Mouse (Mus musculus) intestine, embryonic 15.5 days (tissue): ENCODE data around the gene 4930590J08Rik. TPM values are rescaled to one million over a fixed set of nuclear protein-coding genes. Genes with fewer than 3 reads are reported as not detected.
A peak's percentile ranks its signal among the peaks of the same experiment; 100 is the strongest.
"Not testable (repeated sequence)": the region's sequence is repeated elsewhere in the genome, so short reads cannot be mapped to it uniquely, and the experiment has no call there.

Source experiments
- ATAC-seq: fragments of 200-750 bp; cut with Nextera tagmentation; 2 replicates; pipeline ENCODE4 v1.8.0; 2017; ENCODE audit warnings: moderate TSS enrichment, moderate library complexity
- H3K27ac ChIP-seq: fragments of 300-500 bp; sonication (generic); 2 replicates; pipeline ENCODE4 v1.5.1; 2015; ENCODE audit warnings: mild to moderate bottlenecking, inconsistent platforms
- H3K27me3 ChIP-seq: fragments of 300-500 bp; sonication (generic); replicated peaks from 2 replicates; pipeline ENCODE4 v1.6.1; 2015; ENCODE audit warnings: inconsistent platforms
- H3K36me3 ChIP-seq: fragments of 300-500 bp; sonication (generic); 2 replicates; pipeline ENCODE4 v1.6.1; 2015; ENCODE audit warnings: inconsistent platforms
- H3K4me1 ChIP-seq: fragments of 300-500 bp; sonication (generic); replicated peaks from 2 replicates; pipeline ENCODE4 v1.6.1; 2015; ENCODE audit warnings: inconsistent platforms
- H3K4me2 ChIP-seq: fragments of 300-500 bp; sonication (generic); replicated peaks from 2 replicates; pipeline ENCODE4 v1.6.1; 2015; ENCODE audit warnings: mild to moderate bottlenecking, inconsistent platforms
- H3K4me3 ChIP-seq: fragments of 300-500 bp; sonication (generic); replicated peaks from 2 replicates; pipeline ENCODE4 v1.5.1; 2015; ENCODE audit warnings: inconsistent platforms
- H3K9ac ChIP-seq: fragments of 300-500 bp; sonication (generic); 2 replicates; pipeline ENCODE4 v1.6.1; 2015; ENCODE audit warnings: inconsistent platforms
- H3K9me3 ChIP-seq: fragments of 300-500 bp; sonication (generic); 2 replicates; pipeline ENCODE4 v1.6.1; 2016; ENCODE audit warnings: inconsistent platforms
- WGBS: fragments of 180-500 bp; shearing (Covaris S2); methylation state at CpG from one replicate; pipeline ENCODE4 v1.1.7; 2015; 5-methylcytosine and 5-hydroxymethylcytosine counted together
- polyA plus RNA-seq: library from polyadenylated mRNA; unstranded; fragments of >200 nt; fragmentation: Nextera tagmentation; extraction: Ambion mirVana; gene quantifications from 2 replicates; pipeline ENCODE4 v1.2.1, GENCODE M21; 2015

4930590J08Rik gene
- polyA plus RNA-seq, 1 experiment from 2014 or later: 0.13 TPM

- no peak overlapping the region for H3K4me2 ChIP-seq
- no peaks in the 10 kb centered on the region for H3K27me3 ChIP-seq
- no peaks in the 10 kb centered on the region for H3K4me1 ChIP-seq
- H3K9ac ChIP-seq: no peak overlapping the region
- H3K9me3 ChIP-seq: no peaks in the 10 kb centered on the region
- no peak overlapping the region for H3K4me3 ChIP-seq
- 89% methylated on average over 3 of the region's 3 CpGs for WGBS
- peaks cover 38% of the 10 kb centered on the region for H3K36me3 ChIP-seq
- H3K27ac ChIP-seq: no peak overlapping the region
- no peak for ATAC-seq
Observed at GRCm38 (mm10) chr6:91896783-91897182, 5.8 kb upstream of the 4930590J08Rik start.

DNA sequence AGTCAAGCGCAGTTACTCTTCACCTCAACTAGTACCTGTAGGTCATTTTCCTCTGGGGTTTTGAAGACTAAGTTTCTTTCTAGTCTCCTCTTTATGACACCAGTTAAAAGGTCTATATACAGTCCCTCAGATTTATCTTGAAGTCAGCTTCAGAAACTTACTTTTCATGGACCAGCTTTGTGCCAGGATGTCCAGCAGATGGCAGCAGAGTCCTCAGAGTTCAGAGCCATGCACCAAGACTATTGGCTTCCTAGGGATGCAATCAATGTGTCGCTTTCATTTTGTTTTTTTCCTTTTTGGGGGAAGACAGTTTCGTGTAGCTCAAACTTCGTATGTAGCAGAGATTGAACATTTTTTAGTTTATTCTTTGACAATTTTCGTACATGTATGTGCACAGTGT, 1.1 kb upstream of the 4930590J08Rik start:
- Histone ChIP-seq H3K4me1 (no peaks in the 10 kb centered on the region), H3K4me3 (no peak overlapping the region), H3K9me3 (no peaks in the 10 kb centered on the region), H3K27ac (no peak overlapping the region), H3K36me3 (peaks cover 24% of the 10 kb centered on the region), H3K9ac (no peak overlapping the region), H3K27me3 (no peaks in the 10 kb centered on the region), H3K4me2 (no peak overlapping the region)
- peak; percentile 58; the same call in 1 of the 2 replicates for ATAC-seq
- 29% methylated on average over 5 of the region's 5 CpGs for WGBS

DNA sequence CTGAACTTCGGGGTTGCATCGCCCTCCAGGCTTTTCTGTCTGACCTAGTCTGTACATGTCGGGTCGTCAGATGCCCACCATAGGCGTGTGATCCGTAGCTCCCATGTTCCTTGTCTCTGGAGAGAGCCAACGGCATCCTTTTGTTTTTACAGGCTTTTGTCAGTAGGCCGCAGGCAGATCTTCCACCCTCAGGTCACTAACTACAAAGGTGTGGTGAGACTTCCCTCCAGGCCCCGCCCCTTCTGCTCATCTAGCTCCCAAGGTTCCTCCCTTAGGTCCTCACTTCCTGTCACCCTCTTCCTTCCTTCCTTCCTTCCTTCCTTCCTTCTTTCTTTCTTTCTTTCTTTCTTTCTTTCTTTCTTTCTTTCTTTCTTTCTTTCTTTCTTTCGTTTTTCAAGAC, 11.4 kb downstream of the 4930590J08Rik start:
- Histone ChIP-seq H3K9ac (no peak overlapping the region), H3K4me2 (no peak overlapping the region), H3K27ac (no peak overlapping the region), H3K9me3 (no peaks in the 10 kb centered on the region), H3K4me3 (no peak overlapping the region), H3K4me1 (no peaks in the 10 kb centered on the region), H3K27me3 (no peaks in the 10 kb centered on the region), H3K36me3 (no peaks in the 10 kb centered on the region)
- 88% methylated on average over 10 of the region's 10 CpGs for WGBS
- no peak for ATAC-seq

GRCm38 (mm10) chr6:91917286-91917685, 14.7 kb downstream of the 4930590J08Rik start:
- no peaks in the 10 kb centered on the region for H3K9me3 ChIP-seq
- no peak overlapping the region for H3K4me2 ChIP-seq
- H3K4me3 ChIP-seq: no peak overlapping the region
- H3K27ac ChIP-seq: no peak overlapping the region
- ATAC-seq: no peak
- no peaks in the 10 kb centered on the region for H3K4me1 ChIP-seq
- no peak overlapping the region for H3K9ac ChIP-seq
- no peaks in the 10 kb centered on the region for H3K36me3 ChIP-seq
- WGBS: 39% methylated on average over 4 of the region's 4 CpGs
- no peaks in the 10 kb centered on the region for H3K27me3 ChIP-seq

DNA sequence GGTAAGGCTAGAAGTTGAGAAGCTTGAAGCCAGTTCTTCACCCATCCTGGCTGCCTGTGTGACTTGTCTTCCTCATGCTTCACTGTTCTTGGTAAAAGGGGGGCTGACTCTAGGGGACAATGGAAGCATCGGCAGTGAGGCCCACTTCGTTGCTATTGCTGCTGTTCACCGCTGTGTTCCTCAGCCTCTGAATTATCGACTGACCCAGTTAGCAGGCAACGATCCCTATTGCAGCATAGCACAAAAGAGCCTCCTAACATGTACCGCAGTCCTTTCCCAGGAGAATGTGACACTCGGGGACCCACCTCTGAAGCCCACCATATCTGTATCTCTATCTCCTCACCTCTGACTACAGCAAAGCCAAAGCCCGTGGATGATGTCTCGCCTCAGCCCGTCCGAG, 15.1 kb downstream of the 4930590J08Rik start:
- H3K9me3 ChIP-seq: no peaks in the 10 kb centered on the region
- H3K9ac ChIP-seq: no peak overlapping the region
- no peaks in the 10 kb centered on the region for H3K4me1 ChIP-seq
- H3K4me3 ChIP-seq: no peak overlapping the region
- ATAC-seq: no peak
- 86% methylated on average over 11 of the region's 11 CpGs for WGBS
- H3K4me2 ChIP-seq: no peak overlapping the region
- H3K36me3 ChIP-seq: no peaks in the 10 kb centered on the region
- no peak overlapping the region for H3K27ac ChIP-seq
- H3K27me3 ChIP-seq: no peaks in the 10 kb centered on the region

DNA sequence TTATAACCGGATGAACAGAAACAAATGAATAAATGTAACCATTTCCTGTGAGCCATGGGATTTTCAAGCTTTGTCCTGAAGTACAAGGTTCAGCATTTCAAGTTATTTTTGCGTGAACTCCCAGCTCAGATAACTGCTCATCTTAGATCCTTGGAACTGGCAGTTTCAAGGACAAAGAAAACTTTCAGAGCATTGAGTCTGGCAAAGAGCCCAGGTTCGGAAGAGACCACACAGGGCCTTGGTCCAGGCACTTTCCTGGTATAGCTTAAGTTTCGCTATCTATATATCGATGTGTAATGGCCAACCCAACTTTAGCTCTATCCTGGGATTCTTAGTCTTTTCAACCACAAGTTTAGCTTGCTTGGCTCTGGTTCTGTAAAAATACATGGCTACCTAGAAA, 28.6 kb downstream of the 4930590J08Rik start:
- Histone ChIP-seq H3K36me3 (no peaks in the 10 kb centered on the region), H3K4me3 (no peak overlapping the region), H3K27ac (no peak overlapping the region), H3K9me3 (no peaks in the 10 kb centered on the region), H3K4me1 (no peaks in the 10 kb centered on the region), H3K9ac (no peak overlapping the region), H3K4me2 (no peak overlapping the region), H3K27me3 (no peaks in the 10 kb centered on the region)
- 60% methylated on average over 5 of the region's 5 CpGs for WGBS
- ATAC-seq: no peak

- H3K4me1 ChIP-seq: no peaks in the 10 kb centered on the region
- WGBS: 44% methylated on average over 4 of the region's 4 CpGs
- H3K9ac ChIP-seq: no peak overlapping the region
- ATAC-seq: no peak
- H3K27ac ChIP-seq: no peak overlapping the region
- no peak overlapping the region for H3K4me3 ChIP-seq
- no peaks in the 10 kb centered on the region for H3K9me3 ChIP-seq
- no peaks in the 10 kb centered on the region for H3K27me3 ChIP-seq
- H3K4me2 ChIP-seq: no peak overlapping the region
- H3K36me3 ChIP-seq: no peaks in the 10 kb centered on the region
Observed at GRCm38 (mm10) chr6:91938491-91938890, 35.9 kb downstream of the 4930590J08Rik start.

GRCm38 (mm10) chr6:91948426-91948825, 45.8 kb downstream of the 4930590J08Rik start:
- H3K4me1 ChIP-seq: no peaks in the 10 kb centered on the region
- H3K4me2 ChIP-seq: no peak overlapping the region
- H3K36me3 ChIP-seq: no peaks in the 10 kb centered on the region
- no peaks in the 10 kb centered on the region for H3K27me3 ChIP-seq
- H3K27ac ChIP-seq: no peak overlapping the region
- H3K9ac ChIP-seq: no peak overlapping the region
- WGBS: 68% methylated on average over 2 of the region's 2 CpGs
- no peak overlapping the region for H3K4me3 ChIP-seq
- no peaks in the 10 kb centered on the region for H3K9me3 ChIP-seq
- ATAC-seq: no peak

- H3K27ac ChIP-seq, H3K9me3 ChIP-seq, H3K36me3 ChIP-seq, H3K27me3 ChIP-seq, H3K9ac ChIP-seq, H3K4me1 ChIP-seq, H3K4me3 ChIP-seq, H3K4me2 ChIP-seq: not testable (repeated sequence)
- ATAC-seq: peak; percentile 68
- WGBS: 15% methylated on average over 2 of the region's 8 CpGs
Observed at GRCm38 (mm10) chr6:91958015-91958414, 55.4 kb downstream of the 4930590J08Rik start.

DNA sequence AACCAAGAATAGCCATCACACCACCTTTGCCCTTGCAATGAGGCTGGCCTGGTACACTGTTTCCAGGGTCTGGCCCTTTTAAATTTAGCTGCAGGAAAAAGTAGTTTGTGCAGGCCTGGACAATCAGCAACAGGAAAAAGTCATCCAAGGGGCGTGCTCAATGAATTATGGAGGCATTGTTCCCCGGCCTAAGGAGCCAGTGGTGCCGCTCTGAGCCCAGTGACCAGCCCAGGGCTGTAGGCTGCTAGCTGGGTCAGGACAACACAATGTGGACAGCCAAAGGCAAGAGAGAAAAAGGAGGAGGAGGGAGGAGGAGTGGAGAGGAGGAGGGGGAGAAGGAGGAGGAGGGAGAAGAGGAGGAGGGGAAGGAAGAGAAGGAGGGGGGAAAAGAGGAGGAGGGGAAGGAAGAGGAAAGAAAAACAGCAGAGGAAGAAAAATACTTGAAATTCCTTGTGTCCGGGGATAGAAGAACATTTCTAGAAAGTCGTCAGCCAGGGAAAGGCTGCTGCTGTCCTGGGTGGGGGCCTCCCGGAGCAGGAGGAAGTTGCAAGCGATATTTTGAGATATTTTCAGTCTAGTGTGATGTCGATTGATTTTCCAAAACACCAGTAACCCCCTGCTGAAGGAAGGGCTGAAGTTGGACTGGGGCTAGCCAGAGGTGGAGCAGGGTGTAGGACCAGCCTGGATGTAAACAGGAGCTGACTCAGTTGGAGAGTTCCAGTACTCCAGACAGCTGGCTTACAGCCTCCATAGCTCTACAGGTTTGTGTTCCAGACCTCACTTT, 57.6 kb downstream of the 4930590J08Rik start:
- no peaks in the 10 kb centered on the region for H3K27me3 ChIP-seq
- no peaks in the 10 kb centered on the region for H3K36me3 ChIP-seq
- H3K9ac ChIP-seq: no peak overlapping the region
- peak; percentile 57 for ATAC-seq
- peak overlapping the region; percentile 40 for H3K4me2 ChIP-seq
- H3K4me3 ChIP-seq: no peak overlapping the region
- no peaks in the 10 kb centered on the region for H3K9me3 ChIP-seq
- 19% methylated on average over 8 of the region's 8 CpGs for WGBS
- 0 out of 2 replicates have a peak, but pooled peaks cover 7% of the 10 kb centered on the region for H3K4me1 ChIP-seq
- peak overlapping the region; percentile 42 for H3K27ac ChIP-seq

DNA sequence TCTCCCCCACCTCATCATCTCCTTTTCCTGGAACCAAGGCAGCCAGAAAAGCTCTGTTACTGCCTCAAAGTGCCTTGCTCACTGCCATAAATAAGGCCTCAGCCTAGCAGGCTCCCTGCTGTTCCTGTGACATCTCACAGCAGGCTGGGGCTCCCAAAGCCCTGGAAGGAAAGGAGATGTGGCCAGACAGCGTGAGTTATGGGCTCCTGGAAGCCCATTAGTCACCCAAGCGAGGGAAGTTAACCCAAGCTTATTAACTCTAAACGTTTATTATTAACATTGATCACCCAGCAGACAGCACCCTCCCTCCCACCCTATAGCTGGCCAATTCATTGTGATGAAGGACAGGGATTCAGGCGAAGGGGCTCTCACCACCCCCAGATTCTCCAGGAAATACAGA, 60.8 kb downstream of the 4930590J08Rik start:
- 13% methylated on average over 4 of the region's 4 CpGs for WGBS
- Histone ChIP-seq H3K36me3 (no peaks in the 10 kb centered on the region), H3K9ac (no peak overlapping the region), H3K27me3 (no peaks in the 10 kb centered on the region), H3K4me1 (0 out of 2 replicates have a peak, but pooled peaks cover 7% of the 10 kb centered on the region), H3K4me3 (no peak overlapping the region), H3K9me3 (no peaks in the 10 kb centered on the region), H3K4me2 (no peak overlapping the region), H3K27ac (no peak overlapping the region)
- ATAC-seq: peak; percentile 61; the same call in 1 of the 2 replicates

DNA sequence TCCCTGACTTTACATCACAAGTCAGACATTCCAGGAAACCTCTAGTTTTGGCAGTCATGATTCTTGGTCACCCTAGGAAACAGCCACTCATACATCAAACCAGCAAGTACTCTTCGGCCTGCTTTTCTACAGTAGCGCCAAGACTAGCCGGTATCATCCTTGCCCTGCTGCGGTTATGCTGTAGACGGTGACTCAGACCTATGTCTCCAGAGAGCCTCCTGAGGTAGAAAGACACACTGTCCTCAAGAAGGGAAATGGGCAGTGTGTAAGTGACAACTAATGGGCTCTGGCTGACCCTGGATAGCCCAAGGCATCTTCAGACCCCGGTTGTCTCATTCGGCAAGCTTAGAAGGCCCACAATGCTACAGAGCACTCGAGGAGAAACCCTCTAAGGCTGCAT, 62.5 kb downstream of the 4930590J08Rik start:
- WGBS: 74% methylated on average over 8 of the region's 8 CpGs
- Histone ChIP-seq H3K4me3 (no peak overlapping the region), H3K4me1 (0 out of 2 replicates have a peak, but pooled peaks cover 4% of the 10 kb centered on the region)

DNA sequence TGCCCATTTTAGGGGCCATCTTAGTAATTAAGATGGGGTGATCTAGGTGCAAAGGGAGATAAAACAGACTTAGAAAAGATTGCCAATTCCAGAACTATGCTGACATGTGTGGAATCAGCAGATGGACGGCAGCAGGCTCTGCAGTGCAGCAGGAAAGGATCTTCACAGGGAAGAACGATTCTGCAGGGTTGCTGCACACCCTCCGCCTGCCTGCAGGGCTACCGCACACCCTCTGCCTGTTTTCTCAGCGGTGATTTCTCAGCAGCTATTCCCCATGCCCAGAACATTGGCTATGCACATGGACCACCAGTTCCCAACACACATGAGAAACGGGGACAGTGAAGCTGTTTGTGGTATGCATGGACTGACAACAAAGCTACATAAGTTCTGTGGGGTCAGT, 63.4 kb downstream of the 4930590J08Rik start:
- Histone ChIP-seq H3K9ac (no peak overlapping the region), H3K36me3 (no peaks in the 10 kb centered on the region), H3K4me1 (no peaks in the 10 kb centered on the region), H3K27me3 (no peaks in the 10 kb centered on the region), H3K4me2 (no peak overlapping the region), H3K4me3 (no peak overlapping the region), H3K27ac (no peak overlapping the region), H3K9me3 (no peaks in the 10 kb centered on the region)
- ATAC-seq: no peak
- 34% methylated on average over 6 of the region's 6 CpGs for WGBS

More for the DNA sequence above, 62.5 kb downstream of the 4930590J08Rik start:
- H3K4me2 ChIP-seq: no peak overlapping the region
- no peak overlapping the region for H3K27ac ChIP-seq
- H3K27me3 ChIP-seq: no peaks in the 10 kb centered on the region
- ATAC-seq: no peak
- H3K9me3 ChIP-seq: no peaks in the 10 kb centered on the region
- no peaks in the 10 kb centered on the region for H3K36me3 ChIP-seq
- H3K9ac ChIP-seq: no peak overlapping the region
